Mouse (Mus musculus) testis, adult 2 months (tissue): ENCODE measurements around the gene Snx9. TPM values are rescaled to one million over a fixed set of nuclear protein-coding genes. Genes with fewer than 3 reads are reported as not detected.

Experiments
- H3K27ac ChIP-seq: fragments of 200-500 bp; 2 replicates; pipeline ENCODE4 v1.5.1; 2012; ENCODE audit warnings: low read depth, low read length; ENCODE audit not compliant: control insufficient read depth, insufficient read depth
- H3K27me3 ChIP-seq: fragments of 200-500 bp; 2 replicates; pipeline ENCODE4 v1.6.1; 2012; ENCODE audit warnings: mild to moderate bottlenecking, low read length, moderate library complexity; ENCODE audit not compliant: control insufficient read depth, insufficient read depth
- H3K36me3 ChIP-seq: fragments of 200-500 bp; 2 replicates; pipeline ENCODE4 v1.6.1; 2012; ENCODE audit warnings: mild to moderate bottlenecking, low read length; ENCODE audit not compliant: control insufficient read depth, insufficient read depth
- H3K4me1 ChIP-seq: fragments of 200-500 bp; 2 replicates; pipeline ENCODE4 v1.6.1; 2012; ENCODE audit warnings: low read length; ENCODE audit not compliant: control insufficient read depth, insufficient read depth
- H3K4me3 ChIP-seq: fragments of 200-500 bp; 2 replicates; pipeline ENCODE4 v1.5.1; 2012; ENCODE audit warnings: low read depth, mild to moderate bottlenecking, low read length, moderate library complexity, mixed read lengths; ENCODE audit not compliant: control insufficient read depth
- CTCF ChIP-seq: fragments of 200-500 bp; IDR thresholded peaks from 2 replicates; pipeline ENCODE4 v1.5.1; 2012; ENCODE audit warnings: low read depth, mild to moderate bottlenecking, inconsistent platforms, low read length, moderate library complexity; ENCODE audit not compliant: control insufficient read depth, insufficient read depth, insufficient replicate concordance
- POLR2A ChIP-seq: fragments of 200-500 bp; IDR thresholded peaks from 2 replicates; pipeline ENCODE4 v1.6.1; 2012; ENCODE audit warnings: low read depth, mild to moderate bottlenecking, inconsistent platforms, low read length, moderate library complexity; ENCODE audit not compliant: control insufficient read depth
- polyA plus RNA-seq: library from polyadenylated mRNA; depleted of rRNA; stranded (reverse); fragments of >200 nt; gene quantifications from 2 replicates; pipeline ENCODE4 v1.2.3, GENCODE M21; 2012

Gene Snx9
- polyA plus RNA-seq, 1 experiment: 7.1 TPM

GRCm38 (mm10) chr17:5813863-5814640 is 27.1 kb upstream of the Snx9 start:
- Histone ChIP-seq H3K4me1 (peaks cover 6% of the 10 kb centered on the region), H3K4me3 (no peak overlapping the region), H3K36me3 (no peaks in the 10 kb centered on the region), H3K27ac (no peak overlapping the region), H3K27me3 (no peaks in the 10 kb centered on the region)
- no peak for TF ChIP-seq CTCF
- TF ChIP-seq POLR2A: no peak

- Histone ChIP-seq H3K4me3 (no peak overlapping the region), H3K27ac (no peak overlapping the region), H3K4me1 (peaks cover 6% of the 10 kb centered on the region), H3K36me3 (no peaks in the 10 kb centered on the region), H3K27me3 (no peaks in the 10 kb centered on the region)
- TF ChIP-seq CTCF: no peak
- TF ChIP-seq POLR2A: no peak
Observed at GRCm38 (mm10) chr17:5814641-5814920, 26.5 kb upstream of the Snx9 start.

- Histone ChIP-seq H3K27me3 (no peaks in the 10 kb centered on the region), H3K4me3 (no peak overlapping the region), H3K4me1 (peaks cover 6% of the 10 kb centered on the region), H3K36me3 (no peaks in the 10 kb centered on the region), H3K27ac (no peak overlapping the region)
- TF ChIP-seq CTCF (no peak), POLR2A (no peak)
Observed at GRCm38 (mm10) chr17:5817871-5818270, 23.3 kb upstream of the Snx9 start.

- Histone ChIP-seq H3K4me1 (peaks cover 6% of the 10 kb centered on the region), H3K36me3 (no peaks in the 10 kb centered on the region)
- TF ChIP-seq POLR2A: no peak
- no peak for TF ChIP-seq CTCF
Observed at GRCm38 (mm10) chr17:5819105-5819504, 22.0 kb upstream of the Snx9 start.

GRCm38 (mm10) chr17:5819799-5820201 is 21.3 kb upstream of the Snx9 start:
- TF ChIP-seq POLR2A (no peak), CTCF (no peak)
- H3K27ac ChIP-seq: no peak overlapping the region

More at GRCm38 (mm10) chr17:5819105-5819504, 22.0 kb upstream of the Snx9 start:
- Histone ChIP-seq H3K27me3 (no peaks in the 10 kb centered on the region), H3K4me3 (no peak overlapping the region), H3K27ac (no peak overlapping the region)

GRCm38 (mm10) chr17:5822541-5822940 is 18.6 kb upstream of the Snx9 start:
- H3K27ac ChIP-seq: no peak overlapping the region
- TF ChIP-seq CTCF (no peak), POLR2A (no peak)
- no peak overlapping the region for H3K4me3 ChIP-seq
- H3K4me1 ChIP-seq: peaks cover 3% of the 10 kb centered on the region; the same call in 1 of the 2 replicates
- H3K27me3 ChIP-seq: no peaks in the 10 kb centered on the region
- H3K36me3 ChIP-seq: no peaks in the 10 kb centered on the region

More at GRCm38 (mm10) chr17:5819799-5820201, 21.3 kb upstream of the Snx9 start:
- H3K4me1 ChIP-seq: peaks cover 7% of the 10 kb centered on the region
- H3K27me3 ChIP-seq: no peaks in the 10 kb centered on the region
- H3K4me3 ChIP-seq: no peak overlapping the region
- no peaks in the 10 kb centered on the region for H3K36me3 ChIP-seq

- Histone ChIP-seq H3K36me3 (no peaks in the 10 kb centered on the region), H3K4me3 (no peak overlapping the region), H3K27me3 (no peaks in the 10 kb centered on the region), H3K27ac (no peak overlapping the region), H3K4me1 (peaks cover 3% of the 10 kb centered on the region)
- TF ChIP-seq POLR2A (no peak), CTCF (no peak)
Observed at GRCm38 (mm10) chr17:5823032-5823431, 18.1 kb upstream of the Snx9 start.
